Mouse (Mus musculus): ENCODE data around the gene Olfr574. TPM values are rescaled to one million over a fixed set of nuclear protein-coding genes. Genes with fewer than 3 reads are reported as not detected.

Olfr574 gene
- not detected in 2 replicates for polyA plus RNA-seq (2015; fragmentation: Nextera tagmentation; extraction: Ambion mirVana)

GRCm38 (mm10) chr7:102948167-102948566, at the start of gene Olfr574:
Gene Olfr574, plus strand, starts transcription at chr7:102948467.
- WGBS = 91% methylated on average over 1 of the region's 1 CpGs
- Histone ChIP-seq H3K36me3 (ENCODE audit: control insufficient read depth, insufficient read depth, low read length) (no peaks in the 10 kb centered on the region), H3K4me3 (ENCODE audit: low read depth, low read length) (no peak within 1 kb of the TSS), H3K27me3 (ENCODE audit: control insufficient read depth, insufficient read depth, low read depth, low read length) (no peaks in the 10 kb centered on the region), H3K9me3 (replicated peaks; ENCODE audit: control insufficient read depth, low read length, poor library complexity, severe bottlenecking) (no peaks in the 10 kb centered on the region), H3K4me1 (ENCODE audit: control insufficient read depth, insufficient read depth, low read length) (no peaks in the 10 kb centered on the region), H3K9ac (ENCODE audit: low read depth, low read length) (no peak within 1 kb of the TSS), H3K4me2 (ENCODE audit: low read length) (no peak within 1 kb of the TSS), H3K27ac (ENCODE audit: low read length) (no peak within 1 kb of the TSS)
- no peak for ATAC-seq

DNA sequence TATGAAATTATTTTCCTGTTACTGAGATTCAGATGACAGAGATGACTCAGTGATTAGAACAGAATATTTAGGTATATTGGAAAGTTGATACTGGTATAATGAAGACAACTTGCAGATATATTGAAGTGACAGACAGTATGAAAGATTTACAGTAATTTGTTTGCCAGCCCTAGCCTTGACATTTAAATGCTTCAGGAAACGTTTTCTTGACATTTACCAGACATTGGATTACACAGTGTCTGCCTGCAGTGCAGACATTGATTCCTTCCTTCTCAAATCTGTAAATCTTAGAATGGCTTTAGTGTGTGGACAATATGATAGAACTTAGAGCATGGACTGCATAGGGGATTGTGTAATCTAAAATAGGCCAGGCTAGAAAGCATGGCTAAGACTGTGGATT, 33.0 kb upstream of the Olfr574 start:
- H3K4me1 ChIP-seq (ENCODE audit: control insufficient read depth, insufficient read depth, low read length) = no peaks in the 10 kb centered on the region
- no peaks in the 10 kb centered on the region for H3K27me3 ChIP-seq (ENCODE audit: control insufficient read depth, insufficient read depth, low read depth, low read length)
- H3K4me2 ChIP-seq (ENCODE audit: low read length) = no peak overlapping the region
- no peak overlapping the region for H3K27ac ChIP-seq (ENCODE audit: low read length)
- ATAC-seq = no peak
- no peak overlapping the region for H3K4me3 ChIP-seq (ENCODE audit: low read depth, low read length)
- 56% methylated on average over 1 of the region's 1 CpGs for WGBS
- no peaks in the 10 kb centered on the region for H3K9me3 ChIP-seq (replicated peaks; ENCODE audit: control insufficient read depth, low read length, poor library complexity, severe bottlenecking)
- H3K9ac ChIP-seq (ENCODE audit: low read depth, low read length) = no peak overlapping the region
- H3K36me3 ChIP-seq (ENCODE audit: control insufficient read depth, insufficient read depth, low read length) = no peaks in the 10 kb centered on the region

GRCm38 (mm10) chr7:102916405-102916804, 31.9 kb upstream of the Olfr574 start:
- H3K4me1 ChIP-seq (ENCODE audit: control insufficient read depth, insufficient read depth, low read length) = no peaks in the 10 kb centered on the region
- H3K4me2 ChIP-seq (ENCODE audit: low read length) = no peak overlapping the region
- H3K27me3 ChIP-seq (ENCODE audit: control insufficient read depth, insufficient read depth, low read depth, low read length) = no peaks in the 10 kb centered on the region
- no peak overlapping the region for H3K27ac ChIP-seq (ENCODE audit: low read length)
- ATAC-seq = no peak
- H3K4me3 ChIP-seq (ENCODE audit: low read depth, low read length) = no peak overlapping the region
- no peaks in the 10 kb centered on the region for H3K9me3 ChIP-seq (replicated peaks; ENCODE audit: control insufficient read depth, low read length, poor library complexity, severe bottlenecking)
- H3K36me3 ChIP-seq (ENCODE audit: control insufficient read depth, insufficient read depth, low read length) = no peaks in the 10 kb centered on the region
- H3K9ac ChIP-seq (ENCODE audit: low read depth, low read length) = no peak overlapping the region
- WGBS = 73% methylated on average over 5 of the region's 5 CpGs

DNA sequence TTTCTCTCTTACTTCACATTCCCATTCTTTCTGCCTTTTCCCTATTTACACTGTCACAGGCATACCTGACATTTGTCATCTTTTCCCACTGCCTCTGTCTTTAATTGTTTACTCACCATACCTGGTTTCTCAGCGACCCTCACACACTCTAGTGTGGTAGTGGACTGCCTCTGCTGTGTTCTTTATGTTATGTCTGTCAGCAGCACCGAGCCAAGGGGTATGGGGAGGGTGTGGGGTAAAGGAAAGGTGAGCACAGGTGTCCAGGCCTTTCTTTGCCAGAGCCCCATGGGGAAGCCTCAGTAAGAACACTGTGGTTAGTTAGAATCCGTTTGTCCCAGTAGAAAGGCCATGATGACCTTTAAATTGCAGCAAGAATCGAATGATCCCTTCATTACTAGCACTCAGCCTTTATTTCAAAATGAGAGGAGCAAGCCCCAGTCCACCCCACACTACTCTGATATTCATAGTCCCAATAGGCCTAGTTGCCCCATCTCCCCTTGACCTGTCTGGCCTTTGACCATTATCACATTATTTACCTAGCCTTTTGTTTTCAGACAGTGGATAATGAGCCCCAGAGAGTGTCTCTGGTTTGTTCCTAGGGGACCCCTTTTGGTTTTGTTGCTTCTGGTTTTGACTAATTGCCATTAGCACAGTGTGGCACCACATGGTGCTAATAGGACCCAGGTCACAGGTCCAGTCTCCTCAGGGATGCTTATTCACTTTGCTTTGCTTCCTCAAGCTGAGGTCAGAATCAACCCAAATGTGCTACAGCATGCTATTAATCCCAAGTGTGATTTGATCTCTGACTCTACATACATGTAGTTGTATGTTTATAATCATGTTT, 31.0 kb upstream of the Olfr574 start, which contains the start of gene Olfr571:
Olfr571 (minus strand) TSS at position 505 of the 844 bp plus-strand sequence.
- H3K4me2 ChIP-seq (ENCODE audit: low read length) = no peak within 1 kb of the TSS
- no peaks in the 10 kb centered on the region for H3K36me3 ChIP-seq (ENCODE audit: control insufficient read depth, insufficient read depth, low read length)
- no peak within 1 kb of the TSS for H3K4me3 ChIP-seq (ENCODE audit: low read depth, low read length)
- H3K4me1 ChIP-seq (ENCODE audit: control insufficient read depth, insufficient read depth, low read length) = no peaks in the 10 kb centered on the region
- ATAC-seq = no peak
- H3K27ac ChIP-seq (ENCODE audit: low read length) = no peak within 1 kb of the TSS
- 58% methylated on average over 4 of the region's 4 CpGs for whole genome bisulfite sequencing
- no peaks in the 10 kb centered on the region for H3K27me3 ChIP-seq (ENCODE audit: control insufficient read depth, insufficient read depth, low read depth, low read length)
- H3K9me3 ChIP-seq (replicated peaks; ENCODE audit: control insufficient read depth, low read length, poor library complexity, severe bottlenecking) = no peaks in the 10 kb centered on the region
- H3K9ac ChIP-seq (ENCODE audit: low read depth, low read length) = no peak within 1 kb of the TSS

DNA sequence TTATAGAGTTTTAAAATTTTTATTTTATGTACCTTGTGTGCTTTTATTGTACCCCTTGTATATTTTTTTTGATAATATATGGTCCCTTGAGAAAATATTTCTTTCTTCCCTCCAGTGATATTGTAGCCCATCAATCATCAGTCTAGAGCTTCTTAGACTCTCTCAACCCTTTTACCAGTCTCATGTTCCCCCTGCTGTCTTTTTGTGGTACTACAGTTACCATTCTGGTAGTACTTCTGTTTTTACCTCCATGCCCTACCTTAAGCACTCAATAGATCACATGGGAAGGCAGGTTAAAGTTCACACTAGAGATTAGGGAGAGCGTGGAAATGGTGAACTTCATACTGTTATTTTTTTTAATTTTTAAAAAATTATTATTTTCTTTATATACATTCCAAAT, 28.6 kb upstream of the Olfr574 start:
- Histone ChIP-seq H3K27ac (ENCODE audit: low read length) (no peak overlapping the region), H3K9me3 (replicated peaks; ENCODE audit: control insufficient read depth, low read length, poor library complexity, severe bottlenecking) (no peaks in the 10 kb centered on the region), H3K27me3 (ENCODE audit: control insufficient read depth, insufficient read depth, low read depth, low read length) (no peaks in the 10 kb centered on the region), H3K4me2 (ENCODE audit: low read length) (no peak overlapping the region), H3K9ac (ENCODE audit: low read depth, low read length) (no peak overlapping the region), H3K4me3 (ENCODE audit: low read depth, low read length) (no peak overlapping the region), H3K36me3 (ENCODE audit: control insufficient read depth, insufficient read depth, low read length) (no peaks in the 10 kb centered on the region), H3K4me1 (ENCODE audit: control insufficient read depth, insufficient read depth, low read length) (no peaks in the 10 kb centered on the region)
- ATAC-seq = peak; percentile 86
- WGBS = 22% methylated on average over 1 of the region's 1 CpGs

GRCm38 (mm10) chr7:102924109-102924508, 24.2 kb upstream of the Olfr574 start, which contains the start of gene Olfr572:
Gene Olfr572, plus strand, starts transcription at chr7:102924409.
- H3K27ac ChIP-seq (ENCODE audit: low read length) = no peak within 1 kb of the TSS

GRCm38 (mm10) chr7:102927105-102927504, 21.2 kb upstream of the Olfr574 start:
- WGBS = 81% methylated on average over 3 of the region's 3 CpGs
- H3K9ac ChIP-seq (ENCODE audit: low read depth, low read length) = no peak overlapping the region

More at GRCm38 (mm10) chr7:102924109-102924508, 24.2 kb upstream of the Olfr574 start, which contains the start of gene Olfr572:
- Histone ChIP-seq H3K4me2 (ENCODE audit: low read length) (no peak within 1 kb of the TSS), H3K4me1 (ENCODE audit: control insufficient read depth, insufficient read depth, low read length) (no peaks in the 10 kb centered on the region), H3K27me3 (ENCODE audit: control insufficient read depth, insufficient read depth, low read depth, low read length) (no peaks in the 10 kb centered on the region), H3K9me3 (replicated peaks; ENCODE audit: control insufficient read depth, low read length, poor library complexity, severe bottlenecking) (no peaks in the 10 kb centered on the region), H3K4me3 (ENCODE audit: low read depth, low read length) (no peak within 1 kb of the TSS), H3K9ac (ENCODE audit: low read depth, low read length) (no peak within 1 kb of the TSS), H3K36me3 (ENCODE audit: control insufficient read depth, insufficient read depth, low read length) (no peaks in the 10 kb centered on the region)
- WGBS = 57% methylated on average over 1 of the region's 1 CpGs
- no peak for ATAC-seq

GRCm38 (mm10) chr7:102942475-102942874, 5.8 kb upstream of the Olfr574 start, which contains the start of gene Olfr573-ps1:
Gene Olfr573-ps1, minus strand, starts transcription at chr7:102942575.
- 93% methylated on average over 2 of the region's 2 CpGs for WGBS
- Histone ChIP-seq H3K27me3 (ENCODE audit: control insufficient read depth, insufficient read depth, low read depth, low read length) (no peaks in the 10 kb centered on the region), H3K4me1 (ENCODE audit: control insufficient read depth, insufficient read depth, low read length) (no peaks in the 10 kb centered on the region), H3K9ac (ENCODE audit: low read depth, low read length) (no peak within 1 kb of the TSS), H3K36me3 (ENCODE audit: control insufficient read depth, insufficient read depth, low read length) (no peaks in the 10 kb centered on the region), H3K4me3 (ENCODE audit: low read depth, low read length) (no peak within 1 kb of the TSS), H3K27ac (ENCODE audit: low read length) (no peak within 1 kb of the TSS), H3K9me3 (replicated peaks; ENCODE audit: control insufficient read depth, low read length, poor library complexity, severe bottlenecking) (no peaks in the 10 kb centered on the region), H3K4me2 (ENCODE audit: low read length) (no peak within 1 kb of the TSS)
- ATAC-seq = no peak

More at GRCm38 (mm10) chr7:102927105-102927504, 21.2 kb upstream of the Olfr574 start:
- ATAC-seq = no peak
- H3K36me3 ChIP-seq (ENCODE audit: control insufficient read depth, insufficient read depth, low read length) = no peaks in the 10 kb centered on the region
- no peaks in the 10 kb centered on the region for H3K27me3 ChIP-seq (ENCODE audit: control insufficient read depth, insufficient read depth, low read depth, low read length)
- no peak overlapping the region for H3K4me2 ChIP-seq (ENCODE audit: low read length)
- H3K4me1 ChIP-seq (ENCODE audit: control insufficient read depth, insufficient read depth, low read length) = no peaks in the 10 kb centered on the region
- H3K4me3 ChIP-seq (ENCODE audit: low read depth, low read length) = no peak overlapping the region
- no peak overlapping the region for H3K27ac ChIP-seq (ENCODE audit: low read length)
- H3K9me3 ChIP-seq (replicated peaks; ENCODE audit: control insufficient read depth, low read length, poor library complexity, severe bottlenecking) = no peaks in the 10 kb centered on the region

DNA sequence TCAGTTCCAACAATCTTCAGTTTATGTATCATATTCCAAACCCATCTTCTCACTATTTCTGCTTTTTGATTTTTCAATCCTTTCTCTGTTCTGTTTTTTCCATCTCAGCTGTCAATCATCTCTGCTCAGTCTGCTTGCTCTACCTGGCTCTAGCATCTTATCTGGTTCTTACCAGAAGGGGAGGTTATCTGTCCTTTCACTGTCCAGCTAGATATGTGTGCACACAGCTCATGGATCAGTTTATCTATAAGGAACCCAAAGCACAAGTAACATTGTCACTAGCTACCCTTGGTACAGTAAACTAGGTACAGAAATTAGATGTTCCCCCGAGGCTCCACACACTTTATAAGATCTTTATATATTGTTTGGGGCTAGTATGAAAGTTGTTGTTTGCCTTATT, 4.8 kb upstream of the Olfr574 start:
- Histone ChIP-seq H3K4me2 (ENCODE audit: low read length) (no peak overlapping the region), H3K4me3 (ENCODE audit: low read depth, low read length) (no peak overlapping the region), H3K9me3 (replicated peaks; ENCODE audit: control insufficient read depth, low read length, poor library complexity, severe bottlenecking) (no peaks in the 10 kb centered on the region), H3K9ac (ENCODE audit: low read depth, low read length) (no peak overlapping the region), H3K27ac (ENCODE audit: low read length) (no peak overlapping the region), H3K36me3 (ENCODE audit: control insufficient read depth, insufficient read depth, low read length) (no peaks in the 10 kb centered on the region), H3K27me3 (ENCODE audit: control insufficient read depth, insufficient read depth, low read depth, low read length) (no peaks in the 10 kb centered on the region), H3K4me1 (ENCODE audit: control insufficient read depth, insufficient read depth, low read length) (no peaks in the 10 kb centered on the region)
- no peak for ATAC-seq
- WGBS = 86% methylated on average over 1 of the region's 1 CpGs
